Mouse (Mus musculus) liver, embryonic 14.5 days (tissue): ENCODE measurements around the gene Rtp1. TPM values are rescaled to one million over a fixed set of nuclear protein-coding genes. Genes with fewer than 3 reads are reported as not detected.

Source experiments
- ATAC-seq: fragments of 200-750 bp; cut with Nextera tagmentation; 2 replicates; pipeline ENCODE4 v1.8.0; 2017; ENCODE audit warnings: moderate number of reproducible peaks, mild to moderate bottlenecking, moderate library complexity; ENCODE audit not compliant: insufficient read depth
- DNase-seq, 3 experiments: peaks; one replicate each; pipeline ENCODE4 v3.0.0-alpha.2; 2012 to 2013; ENCODE audit warnings: low read depth in 3 of 3, low spot score in 3 of 3
- H3K27ac ChIP-seq: fragments of 300-500 bp; sonication (generic); 2 replicates; pipeline ENCODE4 v1.5.1; 2014; ENCODE audit warnings: moderate library complexity, mild to moderate bottlenecking, control low read depth, inconsistent platforms
- H3K27me3 ChIP-seq: fragments of 300-500 bp; sonication (generic); 2 replicates; pipeline ENCODE4 v1.6.1; 2014; ENCODE audit warnings: mild to moderate bottlenecking, low read length, moderate library complexity; ENCODE audit not compliant: control insufficient read depth, insufficient read depth
- H3K36me3 ChIP-seq: fragments of 300-500 bp; sonication (generic); replicated peaks from 2 replicates; pipeline ENCODE4 v1.6.1; 2014; ENCODE audit warnings: low read depth; ENCODE audit not compliant: control insufficient read depth, insufficient read depth
- H3K4me1 ChIP-seq, 2 experiments: fragments of 200-500 bp in 1 of 2; fragments of 300-500 bp in 1 of 2; sonication (generic) in 1 of 2; replicated peaks; 2 replicates each; pipeline ENCODE4 v1.6.1; 2012 to 2014; ENCODE audit warnings: antibody characterized with exemption in 1 of 2, inconsistent platforms in 1 of 2, low read length in 1 of 2; ENCODE audit not compliant: control insufficient read depth in 2 of 2, insufficient read depth in 2 of 2
- H3K4me2 ChIP-seq: fragments of 300-500 bp; sonication (generic); 2 replicates; pipeline ENCODE4 v1.6.1; 2014; ENCODE audit warnings: low read depth, mild to moderate bottlenecking, control low read depth, moderate library complexity
- H3K4me3 ChIP-seq, 2 experiments: fragments of 200-500 bp in 1 of 2; fragments of 300-500 bp in 1 of 2; sonication (generic) in 1 of 2; 2 replicates each; pipeline ENCODE4 v1.5.1; 2012 to 2014; ENCODE audit warnings: low read depth in 2 of 2, low read length in 2 of 2, mild to moderate bottlenecking in 2 of 2, control low read depth in 1 of 2, inconsistent platforms in 1 of 2, moderate library complexity in 1 of 2; ENCODE audit not compliant: insufficient read depth in 1 of 2
- H3K9ac ChIP-seq: fragments of 300-500 bp; sonication (generic); replicated peaks from 2 replicates; pipeline ENCODE4 v1.6.1; 2014; ENCODE audit warnings: mild to moderate bottlenecking, control low read depth, moderate library complexity
- H3K9me3 ChIP-seq: fragments of 300-500 bp; sonication (generic); 2 replicates; pipeline ENCODE4 v1.6.1; 2016; ENCODE audit warnings: low read length, mixed read lengths; ENCODE audit not compliant: control insufficient read depth
- CTCF ChIP-seq: IDR thresholded peaks from 2 replicates; pipeline ENCODE4 v1.5.1; 2016; ENCODE audit warnings: antibody characterized with exemption, low read depth, control low read depth
- EP300 ChIP-seq: IDR thresholded peaks from 2 replicates; pipeline ENCODE4 v1.6.1; 2016; ENCODE audit warnings: antibody characterized with exemption, low read depth
- WGBS: fragments of 180-500 bp; shearing (Covaris S2); extraction: QIAGEN DNeasy Blood & Tissue Kit; methylation state at CpG from one replicate; pipeline ENCODE4 v1.1.7; 2014; ENCODE audit not compliant: insufficient replicate concordance; 5-methylcytosine and 5-hydroxymethylcytosine counted together
- polyA plus RNA-seq, 2 experiments: library from polyadenylated mRNA; depleted of rRNA in 1 of 2; stranded (reverse) in 1 of 2; unstranded in 1 of 2; fragments of >200 nt; fragmentation: Nextera tagmentation in 1 of 2; extraction: Ambion mirVana in 1 of 2; gene quantifications; 2 replicates each; pipeline versions ENCODE4 v1.2.1 to v1.2.3; 2012 to 2014

The Rtp1 gene
- polyA plus RNA-seq, 2 experiments: not detected

- Histone ChIP-seq H3K36me3 (no peaks in the 10 kb centered on the region), H3K9me3 (no peaks in the 10 kb centered on the region), H3K27me3 (no peaks in the 10 kb centered on the region), H3K9ac (no peak overlapping the region), H3K4me1 (no peaks in the 10 kb centered on the region), H3K4me2 (no peak overlapping the region), H3K27ac (no peak overlapping the region), H3K4me3 (no peak overlapping the region)
- WGBS: 67% methylated on average over 6 of the region's 6 CpGs
- DNase-seq: no peak
- no peak for TF ChIP-seq EP300
- TF ChIP-seq CTCF: no peak
- no peak for ATAC-seq
These were observed 42.6 kb downstream of the Rtp1 start for GRCm38 (mm10) chr16:23471551-23471950.

- Histone ChIP-seq H3K9me3 (no peaks in the 10 kb centered on the region), H3K4me2 (no peak overlapping the region), H3K9ac (no peak overlapping the region), H3K4me3 (no peak overlapping the region), H3K36me3 (no peaks in the 10 kb centered on the region), H3K27me3 (no peaks in the 10 kb centered on the region), H3K27ac (no peak overlapping the region), H3K4me1 (no peaks in the 10 kb centered on the region)
- WGBS: 45% methylated on average over 3 of the region's 3 CpGs
- DNase-seq (no peak), ATAC-seq (no peak)
- TF ChIP-seq EP300 (no peak), CTCF (no peak)
These were observed 43.1 kb downstream of the Rtp1 start for GRCm38 (mm10) chr16:23472046-23472445.

GRCm38 (mm10) chr16:23475651-23476050 lies 46.7 kb downstream of the Rtp1 start:
- TF ChIP-seq EP300 (no peak), CTCF (no peak)
- Histone ChIP-seq H3K9me3 (no peaks in the 10 kb centered on the region), H3K36me3 (no peaks in the 10 kb centered on the region), H3K27me3 (no peaks in the 10 kb centered on the region), H3K4me3 (no peak overlapping the region), H3K27ac (no peak overlapping the region), H3K9ac (no peak overlapping the region), H3K4me1 (no peaks in the 10 kb centered on the region), H3K4me2 (no peak overlapping the region)
- 62% methylated on average over 4 of the region's 4 CpGs for WGBS
- DNase-seq (no peak), ATAC-seq (no peak)

- Histone ChIP-seq H3K36me3 (no peaks in the 10 kb centered on the region), H3K9me3 (no peaks in the 10 kb centered on the region), H3K4me3 (no peak overlapping the region), H3K9ac (no peak overlapping the region), H3K27me3 (no peaks in the 10 kb centered on the region), H3K4me2 (no peak overlapping the region), H3K27ac (no peak overlapping the region), H3K4me1 (no peaks in the 10 kb centered on the region)
- TF ChIP-seq EP300 (no peak), CTCF (no peak)
- ATAC-seq: no peak
- no peak for DNase-seq
These were observed 47.7 kb downstream of the Rtp1 start for GRCm38 (mm10) chr16:23476598-23476997.

GRCm38 (mm10) chr16:23479872-23480603 lies 51.1 kb downstream of the Rtp1 start:
- DNase-seq (no peak), ATAC-seq (no peak)
- H3K36me3 ChIP-seq: no peaks in the 10 kb centered on the region
- H3K4me1 ChIP-seq: no peaks in the 10 kb centered on the region
- H3K9me3 ChIP-seq: no peaks in the 10 kb centered on the region
- no peak overlapping the region for H3K4me3 ChIP-seq
- 52% methylated on average over 7 of the region's 7 CpGs for WGBS
- no peak overlapping the region for H3K9ac ChIP-seq
- no peak overlapping the region for H3K27ac ChIP-seq
- no peaks in the 10 kb centered on the region for H3K27me3 ChIP-seq
- no peak overlapping the region for H3K4me2 ChIP-seq
- TF ChIP-seq CTCF: no peak
- no peak for TF ChIP-seq EP300
